Mouse (Mus musculus) CH12.LX (cell line): ENCODE results near the gene Junb. TPM values are rescaled to one million over a fixed set of nuclear protein-coding genes. Genes with fewer than 3 reads are reported as not detected.

ENCODE experiments used
- DNase-seq: peaks from one replicate; pipeline ENCODE4 v3.0.0-alpha.2; 2013; ENCODE audit errors: extremely low read depth
- H3K27ac ChIP-seq: 2 replicates; pipeline ENCODE4 v1.5.1; 2012; ENCODE audit warnings: low read depth, mild to moderate bottlenecking, control low read depth, moderate library complexity; ENCODE audit not compliant: insufficient read depth
- H3K27me3 ChIP-seq: replicated peaks from 2 replicates; pipeline ENCODE3; 2012; ENCODE audit warnings: inconsistent platforms
- H3K36me3 ChIP-seq, 2 experiments: replicated peaks in 1 of 2; 2 replicates each; pipeline versions ENCODE3 to v1.6.1; 2012; ENCODE audit warnings: inconsistent platforms in 1 of 2, low read length in 1 of 2, mild to moderate bottlenecking in 1 of 2, mixed read lengths in 1 of 2, moderate library complexity in 1 of 2; ENCODE audit not compliant: control insufficient read depth in 1 of 2, insufficient read depth in 1 of 2
- H3K4me1 ChIP-seq, 2 experiments: 2 replicates each; pipeline ENCODE4 v1.6.1; 2012; ENCODE audit warnings: inconsistent platforms in 1 of 2, moderate library complexity in 1 of 2; ENCODE audit not compliant: insufficient read depth in 2 of 2, control insufficient read depth in 1 of 2
- H3K4me2 ChIP-seq: 2 replicates; pipeline ENCODE4 v1.6.1; 2012; ENCODE audit warnings: low read depth, mild to moderate bottlenecking, control low read depth; ENCODE audit not compliant: poor library complexity, insufficient read depth, severe bottlenecking
- H3K4me3 ChIP-seq, 3 experiments: fragments of 150-350 bp in 1 of 3; sonication (generic) in 1 of 3; replicated peaks in 1 of 3; 2 replicates each; pipeline versions ENCODE3 to v1.5.1; 2011 to 2012; ENCODE audit warnings: low read depth in 2 of 3, low read length in 2 of 3, mild to moderate bottlenecking in 2 of 3, moderate library complexity in 2 of 3, control low read depth in 1 of 3, improper control_type of control experiment in 1 of 3, inconsistent platforms in 1 of 3, mixed read lengths in 1 of 3; ENCODE audit not compliant: poor library complexity in 1 of 3
- H3K79me2 ChIP-seq: replicated peaks from 2 replicates; pipeline ENCODE4 v1.6.1; 2012; ENCODE audit warnings: mild to moderate bottlenecking, moderate library complexity; ENCODE audit not compliant: control insufficient read depth, poor library complexity, insufficient read depth, severe bottlenecking; ENCODE audit errors: extremely low read depth
- H3K9ac ChIP-seq: 2 replicates; pipeline ENCODE4 v1.6.1; 2012; ENCODE audit warnings: low read depth, mild to moderate bottlenecking, control low read depth, moderate library complexity; ENCODE audit not compliant: insufficient read depth
- H3K9me3 ChIP-seq: replicated peaks from 2 replicates; pipeline ENCODE3; 2012; ENCODE audit warnings: low read length, inconsistent platforms, mixed read lengths
- BHLHE40 ChIP-seq: IDR thresholded peaks from 2 replicates; pipeline ENCODE4 v1.6.1; 2011; ENCODE audit warnings: mild to moderate bottlenecking, low read depth, low read length, improper control_type of control experiment
- CHD1 ChIP-seq: IDR thresholded peaks from 2 replicates; pipeline ENCODE4 v1.6.1; 2012; ENCODE audit warnings: low read depth, low read length, improper control_type of control experiment, inconsistent platforms
- CHD2 ChIP-seq: IDR thresholded peaks from 2 replicates; pipeline ENCODE4 v1.6.1; 2011; ENCODE audit warnings: low read length, improper control_type of control experiment
- CTCF ChIP-seq, 2 experiments: IDR thresholded peaks in 1 of 2; conservative IDR thresholded peaks in 1 of 2; 2 replicates each; pipeline ENCODE4 v1.5.1; 2011 to 2012; ENCODE audit warnings: low read depth in 2 of 2, low read length in 2 of 2, improper control_type of control experiment in 1 of 2, inconsistent platforms in 1 of 2, mild to moderate bottlenecking in 1 of 2, moderate library complexity in 1 of 2
- E2F4 ChIP-seq: IDR thresholded peaks from 2 replicates; pipeline ENCODE4 v1.6.1; 2011; ENCODE audit warnings: low read depth, low read length, improper control_type of control experiment; ENCODE audit not compliant: insufficient replicate concordance
- EP300 ChIP-seq: IDR thresholded peaks from 2 replicates; pipeline ENCODE4 v1.6.1; 2011; ENCODE audit warnings: low read length, improper control_type of control experiment
- ETS1 ChIP-seq: conservative IDR thresholded peaks from 2 replicates; pipeline ENCODE4 v1.6.1; 2012; ENCODE audit warnings: low read depth, mild to moderate bottlenecking, inconsistent platforms, low read length, improper control_type of control experiment, moderate library complexity
- HCFC1 ChIP-seq: IDR thresholded peaks from 2 replicates; pipeline ENCODE4 v1.6.1; 2012; ENCODE audit warnings: low read depth, mild to moderate bottlenecking, inconsistent platforms, low read length, improper control_type of control experiment
- IRF4 ChIP-seq: IDR thresholded peaks from 2 replicates; pipeline ENCODE4 v1.6.1; 2014; ENCODE audit warnings: low read depth, mild to moderate bottlenecking, inconsistent platforms, low read length, improper control_type of control experiment
- JUN ChIP-seq: IDR thresholded peaks from 2 replicates; pipeline ENCODE4 v1.6.1; 2011; ENCODE audit warnings: low read depth, mild to moderate bottlenecking, low read length, improper control_type of control experiment, moderate library complexity; ENCODE audit not compliant: insufficient read depth
- MAX ChIP-seq: IDR thresholded peaks from 2 replicates; pipeline ENCODE4 v1.6.1; 2011; ENCODE audit warnings: low read length, improper control_type of control experiment
- MAZ ChIP-seq: IDR thresholded peaks from 2 replicates; pipeline ENCODE4 v1.6.1; 2012; ENCODE audit warnings: low read depth, mild to moderate bottlenecking, inconsistent platforms, low read length, improper control_type of control experiment, moderate library complexity
- MEF2A ChIP-seq: IDR thresholded peaks from 2 replicates; pipeline ENCODE4 v1.6.1; 2014; ENCODE audit warnings: low read depth, mild to moderate bottlenecking, inconsistent platforms, low read length, improper control_type of control experiment, borderline replicate concordance
- MXI1 ChIP-seq: IDR thresholded peaks from 2 replicates; pipeline ENCODE4 v1.6.1; 2011; ENCODE audit warnings: mild to moderate bottlenecking, low read depth, low read length, improper control_type of control experiment
- MYC ChIP-seq: IDR thresholded peaks from 2 replicates; pipeline ENCODE4 v1.6.1; 2011; ENCODE audit warnings: low read depth, mild to moderate bottlenecking, improper control_type of control experiment, low read length
- NELFE ChIP-seq: IDR thresholded peaks from 2 replicates; pipeline ENCODE4 v1.6.1; 2011; ENCODE audit warnings: low read depth, low read length, improper control_type of control experiment
- NRF1 ChIP-seq: IDR thresholded peaks from 2 replicates; pipeline ENCODE4 v1.6.1; 2014; ENCODE audit warnings: low read depth, mild to moderate bottlenecking, inconsistent platforms, low read length, improper control_type of control experiment, moderate library complexity
- PAX5 ChIP-seq: IDR thresholded peaks from 2 replicates; pipeline ENCODE4 v1.6.1; 2012; ENCODE audit warnings: low read length, inconsistent platforms, mixed read lengths
- POLR2AphosphoS2 ChIP-seq: IDR thresholded peaks from 2 replicates; pipeline ENCODE4 v1.6.1; 2011; ENCODE audit warnings: low read depth, low read length, improper control_type of control experiment
- RAD21 ChIP-seq: IDR thresholded peaks from 2 replicates; pipeline ENCODE4 v1.6.1; 2011; ENCODE audit warnings: low read depth, mild to moderate bottlenecking, low read length, improper control_type of control experiment, moderate library complexity
- RCOR1 ChIP-seq: conservative IDR thresholded peaks from 2 replicates; pipeline ENCODE4 v1.6.1; 2012; ENCODE audit warnings: low read depth, mild to moderate bottlenecking, inconsistent platforms, low read length, improper control_type of control experiment
- SIN3A ChIP-seq: IDR thresholded peaks from 2 replicates; pipeline ENCODE4 v1.6.1; 2012; ENCODE audit warnings: low read length, improper control_type of control experiment, inconsistent platforms
- TBP ChIP-seq: conservative IDR thresholded peaks from 2 replicates; pipeline ENCODE4 v1.6.1; 2011; ENCODE audit warnings: low read depth, low read length, improper control_type of control experiment
- TCF12 ChIP-seq: IDR thresholded peaks from 2 replicates; pipeline ENCODE4 v1.6.1; 2014; ENCODE audit warnings: low read depth, mild to moderate bottlenecking, inconsistent platforms, low read length, improper control_type of control experiment
- UBTF ChIP-seq: IDR thresholded peaks from 2 replicates; pipeline ENCODE4 v1.6.1; 2012; ENCODE audit warnings: low read depth, mild to moderate bottlenecking, inconsistent platforms, low read length, improper control_type of control experiment, moderate library complexity
- USF2 ChIP-seq: conservative IDR thresholded peaks from 2 replicates; pipeline ENCODE4 v1.6.1; 2011; ENCODE audit warnings: low read depth, low read length, improper control_type of control experiment
- ZC3H11A ChIP-seq: IDR thresholded peaks from 2 replicates; pipeline ENCODE4 v1.6.1; 2012; ENCODE audit warnings: low read depth, mild to moderate bottlenecking, inconsistent platforms, low read length, improper control_type of control experiment
- dilution Hi-C: fragments of 300-500 bp; cut with MboI; formaldehyde crosslinking; loops from 2 replicates; pipeline ENCODE4 v1.14.3; 2020; ENCODE audit warnings: low sequenced_read_pairs; ENCODE audit not compliant: extremely low pct_unique_long_range_greater_than_20kb, extremely low pct_ligation_motif_present
- in situ Hi-C: fragments of 300-500 bp; cut with MboI; formaldehyde crosslinking; loops from 3 replicates; pipeline ENCODE4 v1.14.3; 2019; ENCODE audit warnings: low sequenced_read_pairs, low pct_ligation_motif_present, low pct_unique_long_range_greater_than_20kb, mixed read lengths
- polyA plus RNA-seq: library from polyadenylated mRNA; unstranded; fragments of >175 nt; gene quantifications from 2 replicates; pipeline ENCODE4 v1.2.1, GENCODE M21; 2012; ENCODE audit warnings: low read depth; ENCODE audit not compliant: insufficient read length
- total RNA-seq, 2 experiments: library from RNA; depleted of rRNA; stranded (reverse); fragments of 300-350 nt in 1 of 2; fragments of >200 nt in 1 of 2; gene quantifications; 2 replicates each; pipeline ENCODE4 v1.2.3; 2012 to 2014

Junb gene
- total and polyA plus RNA-seq, 3 experiments, result 63.4 to 342 (median 217) TPM

- Histone ChIP-seq H3K27ac (no peak overlapping the region), H3K36me3 (peaks cover 46 to 56% of the 10 kb centered on the region in 2 experiments), H3K4me2 (peak overlapping the region; percentile 95), H3K4me3 (peak overlapping the region; percentile 78 to 94 (median 85)), H3K4me1 (peaks cover 10 to 49% of the 10 kb centered on the region in 2 experiments), H3K9me3 (no peaks in the 10 kb centered on the region), H3K79me2 (peaks cover 46% of the 10 kb centered on the region), H3K9ac (peak overlapping the region; percentile 100), H3K27me3 (no peaks in the 10 kb centered on the region)
- in situ Hi-C loops (loop anchor here (5.0 kb wide), 1 partner anchor 36 kb away; the partner anchor contains the start of gene Hook2), dilution Hi-C loops (no loop called here)
- TF ChIP-seq ZC3H11A (no peak), MYC (no peak), TCF12 (no peak), MAX (0 out of 2 replicates have a peak, but pooled peaks have one; percentile 36), MXI1 (0 out of 2 replicates have a peak, but pooled peaks have one; percentile 34), ETS1 (no peak), CHD1 (no peak), USF2 (no peak), TBP (no peak), MAZ (no peak), CHD2 (no peak), UBTF (no peak), HCFC1 (no peak), NELFE (no peak), PAX5 (no peak), JUN (no peak), RAD21 (peak; percentile 14; the same call in 1 of the 2 replicates), SIN3A (peak; percentile 84), RCOR1 (no peak), NRF1 (no peak), CTCF (conservative IDR thresholded peaks at IDR 0.05 in 1 of 2, IDR thresholded peaks at IDR 0.05 in 1 of 2; ENCODE audit: low read depth in 2 of 2, low read length in 2 of 2) (peak in 1 of 2 experiments; percentile 46; a peak in 2 of 4 replicates), EP300 (no peak), IRF4 (no peak), POLR2AphosphoS2 (no peak), BHLHE40 (no peak), E2F4 (no peak), MEF2A (no peak)
- DNase-seq, result no peak
Observed at GRCm38 (mm10) chr8:85027922-85028321, 49.4 kb upstream of the Junb start.
